Mouse (Mus musculus) liver, postnatal 0 days (tissue): ENCODE data around the gene Epha1. TPM values are rescaled to one million over a fixed set of nuclear protein-coding genes. Genes with fewer than 3 reads are reported as not detected.

ENCODE experiments used
- ATAC-seq: fragments of 200-750 bp; cut with Nextera tagmentation; 2 replicates; pipeline ENCODE4 v1.8.0; 2017; ENCODE audit warnings: mild to moderate bottlenecking, moderate library complexity
- DNase-seq: peaks from one replicate; pipeline ENCODE4 v3.0.0-alpha.2; 2016
- H3K27ac ChIP-seq: fragments of 300-500 bp; sonication (generic); 2 replicates; pipeline ENCODE4 v1.5.1; 2014; ENCODE audit warnings: antibody characterized with exemption, moderate library complexity, mild to moderate bottlenecking, low read depth
- H3K27me3 ChIP-seq: fragments of 300-500 bp; sonication (generic); 2 replicates; pipeline ENCODE4 v1.6.1; 2014; ENCODE audit warnings: low read length, control low read depth, mixed read lengths; ENCODE audit not compliant: insufficient read depth
- H3K36me3 ChIP-seq: fragments of 300-500 bp; sonication (generic); replicated peaks from 2 replicates; pipeline ENCODE4 v1.6.1; 2014; ENCODE audit warnings: mild to moderate bottlenecking, control low read depth, low read length, moderate library complexity, mixed read lengths; ENCODE audit not compliant: insufficient read depth
- H3K4me1 ChIP-seq: fragments of 300-500 bp; sonication (generic); 2 replicates; pipeline ENCODE4 v1.6.1; 2014; ENCODE audit warnings: antibody characterized with exemption, mild to moderate bottlenecking, control low read depth; ENCODE audit not compliant: insufficient read depth
- H3K4me2 ChIP-seq: fragments of 300-500 bp; sonication (generic); 2 replicates; pipeline ENCODE4 v1.6.1; 2014; ENCODE audit warnings: low read depth, mild to moderate bottlenecking, low read length, moderate library complexity, mixed read lengths
- H3K4me3 ChIP-seq: fragments of 300-500 bp; sonication (generic); 2 replicates; pipeline ENCODE4 v1.5.1; 2014; ENCODE audit warnings: low read depth, low read length
- H3K9ac ChIP-seq: fragments of 300-500 bp; sonication (generic); replicated peaks from 2 replicates; pipeline ENCODE4 v1.6.1; 2014; ENCODE audit warnings: mild to moderate bottlenecking, moderate library complexity
- H3K9me3 ChIP-seq: fragments of 300-500 bp; sonication (generic); 2 replicates; pipeline ENCODE4 v1.6.1; 2016; ENCODE audit warnings: mild to moderate bottlenecking, control low read depth, low read length, mixed read lengths
- CTCF ChIP-seq: sonication (generic); IDR thresholded peaks from 2 replicates; pipeline ENCODE4 v1.5.1; 2016; ENCODE audit warnings: antibody characterized with exemption, low read depth
- EP300 ChIP-seq: IDR thresholded peaks from 2 replicates; pipeline ENCODE4 v1.6.1; 2016; ENCODE audit warnings: antibody characterized with exemption, low read depth, mild to moderate bottlenecking
- WGBS: fragments of 180-500 bp; shearing (Covaris S2); extraction: QIAGEN DNeasy Blood & Tissue Kit; methylation state at CpG from one replicate; pipeline ENCODE4 v1.1.7; 2014; ENCODE audit not compliant: insufficient replicate concordance; 5-methylcytosine and 5-hydroxymethylcytosine counted together
- polyA plus RNA-seq: library from polyadenylated mRNA; unstranded; fragments of >200 nt; fragmentation: Nextera tagmentation; extraction: Ambion mirVana; gene quantifications from 2 replicates; pipeline ENCODE4 v1.2.1, GENCODE M21; 2015

Gene Epha1
- polyA plus RNA-seq = 16.8 and 18.7 TPM in 2 replicates

- peak within 1 kb of the TSS; percentile 69 for H3K9ac ChIP-seq
- H3K4me3 ChIP-seq = peak within 1 kb of the TSS; percentile 58
- no peaks in the 10 kb centered on the region for H3K36me3 ChIP-seq
- peak; percentile 90 for ATAC-seq
- H3K4me2 ChIP-seq = peak within 1 kb of the TSS; percentile 75
- TF ChIP-seq EP300 (peak; percentile 28; the same call in 1 of the 2 replicates), CTCF (peak; percentile 49)
- H3K27ac ChIP-seq = peak within 1 kb of the TSS; percentile 97
- H3K9me3 ChIP-seq = no peaks in the 10 kb centered on the region
- peaks cover 38% of the 10 kb centered on the region for H3K4me1 ChIP-seq
- DNase-seq = peak; percentile 82
- H3K27me3 ChIP-seq = no peaks in the 10 kb centered on the region
- WGBS = under 1% methylated on average over 35 of the region's 36 CpGs
These were observed at the start of gene Epha1 for GRCm38 (mm10) chr6:42372816-42373547. Epha1 (minus strand) TSS chr6:42373268.

- H3K27ac ChIP-seq = no peak overlapping the region
- TF ChIP-seq CTCF = no peak
These were observed 48.4 kb upstream of the Epha1 start for GRCm38 (mm10) chr6:42421439-42421838.

GRCm38 (mm10) chr6:42419443-42419842, 46.4 kb upstream of the Epha1 start:
- Histone ChIP-seq H3K4me1 (no peaks in the 10 kb centered on the region), H3K27me3 (no peaks in the 10 kb centered on the region), H3K4me3 (no peak overlapping the region), H3K4me2 (no peak overlapping the region), H3K27ac (no peak overlapping the region), H3K36me3 (no peaks in the 10 kb centered on the region), H3K9ac (no peak overlapping the region), H3K9me3 (no peaks in the 10 kb centered on the region)
- DNase-seq = no peak
- TF ChIP-seq CTCF = no peak
- TF ChIP-seq EP300 = no peak
- no peak for ATAC-seq
- 79% methylated on average over 2 of the region's 2 CpGs for WGBS

More at GRCm38 (mm10) chr6:42421439-42421838, 48.4 kb upstream of the Epha1 start:
- 31% methylated on average over 2 of the region's 2 CpGs for WGBS
- H3K4me1 ChIP-seq = no peaks in the 10 kb centered on the region
- no peaks in the 10 kb centered on the region for H3K9me3 ChIP-seq
- no peaks in the 10 kb centered on the region for H3K27me3 ChIP-seq
- peak; percentile 17; the same call in 1 of the 2 replicates for ATAC-seq
- H3K4me3 ChIP-seq = no peak overlapping the region
- no peak overlapping the region for H3K9ac ChIP-seq
- no peak for DNase-seq
- H3K4me2 ChIP-seq = no peak overlapping the region
- no peaks in the 10 kb centered on the region for H3K36me3 ChIP-seq

GRCm38 (mm10) chr6:42405134-42405533, 32.1 kb upstream of the Epha1 start, which contains the start of gene Tas2r135:
Tas2r135 (plus strand) TSS chr6:42405434.
- ATAC-seq = no peak
- no peak within 1 kb of the TSS for H3K4me3 ChIP-seq
- no peak within 1 kb of the TSS for H3K9ac ChIP-seq
- TF ChIP-seq CTCF (no peak), EP300 (no peak)
- 77% methylated on average over 2 of the region's 2 CpGs for WGBS
- no peak within 1 kb of the TSS for H3K27ac ChIP-seq
- H3K9me3 ChIP-seq = no peaks in the 10 kb centered on the region
- H3K27me3 ChIP-seq = no peaks in the 10 kb centered on the region
- no peaks in the 10 kb centered on the region for H3K4me1 ChIP-seq
- DNase-seq = no peak
- no peak within 1 kb of the TSS for H3K4me2 ChIP-seq
- no peaks in the 10 kb centered on the region for H3K36me3 ChIP-seq

GRCm38 (mm10) chr6:42399938-42400337, 26.9 kb upstream of the Epha1 start, which contains the start of gene Tas2r143:
Tas2r143 (plus strand) TSS chr6:42400238.
- Histone ChIP-seq H3K9ac (no peak within 1 kb of the TSS), H3K36me3 (no peaks in the 10 kb centered on the region), H3K9me3 (no peaks in the 10 kb centered on the region), H3K4me2 (no peak within 1 kb of the TSS), H3K27ac (no peak within 1 kb of the TSS), H3K4me1 (peaks cover 12% of the 10 kb centered on the region), H3K4me3 (no peak within 1 kb of the TSS), H3K27me3 (no peaks in the 10 kb centered on the region)
- WGBS = 71% methylated on average over 1 of the region's 1 CpGs
- ATAC-seq = no peak
- DNase-seq = no peak
- no peak for TF ChIP-seq EP300
- TF ChIP-seq CTCF = no peak

- no peak overlapping the region for H3K9ac ChIP-seq
- DNase-seq (no peak), ATAC-seq (no peak)
- no peak overlapping the region for H3K27ac ChIP-seq
- H3K36me3 ChIP-seq = no peaks in the 10 kb centered on the region
- TF ChIP-seq EP300 (no peak), CTCF (no peak)
- peaks cover 12% of the 10 kb centered on the region for H3K4me1 ChIP-seq
- no peak overlapping the region for H3K4me2 ChIP-seq
- H3K27me3 ChIP-seq = no peaks in the 10 kb centered on the region
- WGBS = 94% methylated on average over 1 of the region's 1 CpGs
- H3K9me3 ChIP-seq = no peaks in the 10 kb centered on the region
- no peak overlapping the region for H3K4me3 ChIP-seq
These were observed 25.9 kb upstream of the Epha1 start for GRCm38 (mm10) chr6:42398998-42399397.
